Mouse (Mus musculus): ENCODE results near the gene Meis3. TPM values are rescaled to one million over a fixed set of nuclear protein-coding genes. Genes with fewer than 3 reads are reported as not detected.

The Meis3 gene
- polyA plus RNA-seq, 1 experiment from 2014 or later: 51.5 TPM

DNA sequence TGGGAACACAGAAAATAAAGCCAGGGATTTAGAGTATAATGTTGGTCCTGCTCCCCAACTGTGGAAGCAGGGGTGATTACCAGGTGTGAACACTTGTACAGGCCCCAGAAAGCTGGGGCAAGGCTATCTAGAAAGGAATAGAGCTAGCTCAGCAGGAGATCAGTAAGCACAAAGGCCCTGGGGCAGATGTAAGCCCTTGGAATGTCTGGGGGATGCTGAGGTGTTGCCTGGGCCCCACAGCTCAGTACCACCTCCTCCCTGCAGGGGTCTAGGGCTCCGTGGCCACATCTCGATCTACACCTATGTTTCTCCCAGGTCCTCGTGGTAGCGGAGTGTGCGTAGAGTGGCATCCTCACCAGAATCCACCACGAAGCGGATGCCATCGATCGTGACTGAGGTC lies 39.1 kb downstream of the Meis3 start:
- H3K36me3 ChIP-seq: peaks cover 78% of the 10 kb centered on the region
- 86% methylated on average over 9 of the region's 9 CpGs for WGBS

DNA sequence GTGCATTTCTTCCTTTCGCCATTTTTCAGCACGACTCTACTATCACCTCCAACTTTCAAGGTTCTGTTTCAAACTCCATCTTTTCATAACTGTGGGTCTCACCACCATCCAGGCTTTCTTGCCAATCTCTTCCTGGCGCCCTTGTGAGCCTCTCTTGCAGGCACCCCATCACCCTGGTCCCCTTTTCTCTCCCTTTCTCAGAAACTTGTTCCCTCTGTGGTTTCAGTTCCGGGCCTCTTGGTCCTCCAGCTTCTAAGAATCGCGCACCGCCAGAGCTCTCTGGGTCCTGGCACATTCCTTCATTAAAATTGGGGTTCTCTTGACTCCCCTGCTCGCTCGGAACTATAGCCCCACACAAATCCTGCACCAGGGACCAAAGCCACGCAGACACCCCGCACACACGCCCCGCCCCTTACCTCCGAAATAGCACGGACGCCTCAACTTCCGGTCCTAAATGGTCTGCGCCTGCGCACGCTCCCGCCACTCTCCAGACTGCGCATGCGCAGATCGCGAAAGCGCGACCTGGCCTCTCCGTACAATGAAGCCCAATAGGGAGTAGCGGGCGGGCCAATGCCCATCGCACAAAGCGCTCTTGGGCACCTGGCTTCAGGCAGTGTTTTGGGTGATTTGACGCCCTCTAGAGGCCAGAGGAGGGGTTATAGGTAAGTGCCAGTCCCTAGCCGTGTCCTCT lies 46.8 kb downstream of the Meis3 start, which contains the start of gene Dhx34:
Gene Dhx34, minus strand, starts transcription at position 456 of the 691 bp plus-strand sequence.
- no peaks in the 10 kb centered on the region for H3K9me3 ChIP-seq (replicated peaks)
- H3K4me1 ChIP-seq: peaks cover 10% of the 10 kb centered on the region
- peak within 1 kb of the TSS; percentile 90 for H3K27ac ChIP-seq (replicated peaks)
- H3K4me3 ChIP-seq (replicated peaks): peak within 1 kb of the TSS; percentile 70
- peak within 1 kb of the TSS; percentile 70 for H3K4me2 ChIP-seq (replicated peaks)
- peaks cover 14% of the 10 kb centered on the region for H3K36me3 ChIP-seq
- H3K9ac ChIP-seq: peak within 1 kb of the TSS; percentile 87
- WGBS: 1% methylated on average over 34 of the region's 34 CpGs
- H3K27me3 ChIP-seq: no peaks in the 10 kb centered on the region
- ATAC-seq (ENCODE audit: insufficient number of reproducible peaks, low FRiP score, low TSS enrichment, low read depth): peak; percentile 92

More for the DNA sequence above, 39.1 kb downstream of the Meis3 start:
- ATAC-seq (ENCODE audit: insufficient number of reproducible peaks, low FRiP score, low TSS enrichment, low read depth): no peak
- H3K9ac ChIP-seq: no peak overlapping the region
- no peaks in the 10 kb centered on the region for H3K9me3 ChIP-seq (replicated peaks)
- H3K27ac ChIP-seq (replicated peaks): no peak overlapping the region
- H3K4me2 ChIP-seq (replicated peaks): no peak overlapping the region
- no peaks in the 10 kb centered on the region for H3K4me1 ChIP-seq
- H3K27me3 ChIP-seq: no peaks in the 10 kb centered on the region
- no peak overlapping the region for H3K4me3 ChIP-seq (replicated peaks)

DNA sequence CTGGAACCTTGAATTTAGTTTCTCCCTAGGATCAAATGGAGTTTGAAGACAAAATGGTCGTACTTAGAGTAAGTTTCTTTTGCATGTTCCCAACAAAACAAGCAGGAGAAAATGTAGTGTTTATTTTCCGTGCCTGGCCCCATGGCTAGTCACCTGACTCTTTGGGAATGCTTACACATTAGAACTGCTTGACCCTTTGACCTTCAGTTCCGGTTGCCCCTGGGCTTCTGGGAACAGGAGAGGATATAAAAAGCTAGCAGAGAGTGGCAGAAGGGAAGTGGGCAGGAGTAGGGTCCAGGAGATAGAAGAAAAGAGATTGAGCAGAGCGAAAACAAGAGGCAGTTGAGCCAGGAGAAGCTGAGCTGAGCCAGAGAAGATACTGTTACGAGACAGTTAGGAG lies 55.0 kb downstream of the Meis3 start:
- 20% methylated on average over 5 of the region's 5 CpGs for WGBS

More for the DNA sequence above, 55.0 kb downstream of the Meis3 start:
- Histone ChIP-seq H3K4me3 (replicated peaks) (no peak overlapping the region), H3K36me3 (no peaks in the 10 kb centered on the region), H3K4me2 (replicated peaks) (no peak overlapping the region), H3K9ac (no peak overlapping the region), H3K27ac (replicated peaks) (no peak overlapping the region), H3K27me3 (no peaks in the 10 kb centered on the region), H3K4me1 (0 out of 2 replicates have a peak, but pooled peaks cover 4% of the 10 kb centered on the region), H3K9me3 (replicated peaks) (no peaks in the 10 kb centered on the region)
- no peak for ATAC-seq (ENCODE audit: insufficient number of reproducible peaks, low FRiP score, low TSS enrichment, low read depth)

Other genes starting within 250 kb of the Meis3 start
- 202 and 212 TPM in 2 replicates for gene Nop53, start 229.0 kb upstream of the Meis3 start, polyA plus RNA-seq (2015; fragmentation: Nextera tagmentation; extraction: Ambion mirVana)
- 72.5 and 73.3 TPM in 2 replicates for gene Ehd2, start 207.5 kb upstream of the Meis3 start, polyA plus RNA-seq (2015; fragmentation: Nextera tagmentation; extraction: Ambion mirVana)
- 9.4 and 10.3 TPM in 2 replicates for gene Bicra, start 127.2 kb upstream of the Meis3 start, polyA plus RNA-seq (2015; fragmentation: Nextera tagmentation; extraction: Ambion mirVana)
- 0.13 and 0.15 TPM in 2 replicates for gene Zfp541, start 113.3 kb upstream of the Meis3 start, polyA plus RNA-seq (2015; fragmentation: Nextera tagmentation; extraction: Ambion mirVana)
- gene Napa, start 76.6 kb upstream of the Meis3 start, polyA plus RNA-seq (2015; fragmentation: Nextera tagmentation; extraction: Ambion mirVana): 244 and 245 TPM in 2 replicates
- 31.1 and 33.9 TPM in 2 replicates for gene Kptn, start 55.2 kb upstream of the Meis3 start, polyA plus RNA-seq (2015; fragmentation: Nextera tagmentation; extraction: Ambion mirVana)
- 0.25 and 0.35 TPM in 2 replicates for gene Slc8a2, start 45.3 kb upstream of the Meis3 start, polyA plus RNA-seq (2015; fragmentation: Nextera tagmentation; extraction: Ambion mirVana)
- 14.5 and 15.5 TPM in 2 replicates for gene Dhx34, start 46.9 kb downstream of the Meis3 start, polyA plus RNA-seq (2015; fragmentation: Nextera tagmentation; extraction: Ambion mirVana)
- gene C5ar2, start 69.1 kb downstream of the Meis3 start, polyA plus RNA-seq (2015; fragmentation: Nextera tagmentation; extraction: Ambion mirVana): 0.04 and 0.35 TPM in 2 replicates
- 4.4 and 4.5 TPM in 2 replicates for gene C5ar1, start 84.5 kb downstream of the Meis3 start, polyA plus RNA-seq (2015; fragmentation: Nextera tagmentation; extraction: Ambion mirVana)
- gene Inafm1, start 98.5 kb downstream of the Meis3 start, polyA plus RNA-seq (2015; fragmentation: Nextera tagmentation; extraction: Ambion mirVana): 29.6 and 32.8 TPM in 2 replicates
- 27.0 and 31.1 TPM in 2 replicates for gene Ccdc9, start 111.7 kb downstream of the Meis3 start, polyA plus RNA-seq (2015; fragmentation: Nextera tagmentation; extraction: Ambion mirVana)
- gene Bbc3, start 133.3 kb downstream of the Meis3 start, polyA plus RNA-seq (2015; fragmentation: Nextera tagmentation; extraction: Ambion mirVana): 5.1 and 7.5 TPM in 2 replicates
- 291 and 292 TPM in 2 replicates for gene Sae1, start 212.7 kb downstream of the Meis3 start, polyA plus RNA-seq (2015; fragmentation: Nextera tagmentation; extraction: Ambion mirVana)
- gene Zc3h4, start 225.8 kb downstream of the Meis3 start, polyA plus RNA-seq (2015; fragmentation: Nextera tagmentation; extraction: Ambion mirVana): 16.9 and 17.0 TPM in 2 replicates

Measured in embryonic facial prominence, embryonic 15.5 days (tissue).